Mouse (Mus musculus): ENCODE data around the gene Adra1d. TPM values are rescaled to one million over a fixed set of nuclear protein-coding genes. Genes with fewer than 3 reads are reported as not detected.

Adra1d gene
- 32.0 and 38.9 TPM in 2 replicates for polyA plus RNA-seq (2012; rRNA removed)

- H3K27ac ChIP-seq (ENCODE audit: insufficient read depth, low read length): peak within 1 kb of the TSS; percentile 76
- peaks cover 3% of the 10 kb centered on the region; the same call in 1 of the 2 replicates for H3K4me1 ChIP-seq (ENCODE audit: control insufficient read depth, insufficient read depth, low read length)
- TF ChIP-seq POLR2A (IDR thresholded peaks at IDR 0.05; ENCODE audit: extremely low read depth, insufficient read depth, low read length): no peak
- no peak for TF ChIP-seq CTCF (IDR thresholded peaks at IDR 0.05; ENCODE audit: extremely low read depth, insufficient read depth, low read length)
- peak within 1 kb of the TSS; percentile 52 for H3K4me3 ChIP-seq (ENCODE audit: insufficient read depth, low read length)
Observed at GRCm38 (mm10) chr2:131561891-131562585, at the start of gene Adra1d. Gene Adra1d, minus strand, starts transcription at chr2:131562283.

GRCm38 (mm10) chr2:131601881-131602280 is 39.8 kb upstream of the Adra1d start:
- TF ChIP-seq CTCF (IDR thresholded peaks at IDR 0.05; ENCODE audit: extremely low read depth, insufficient read depth, low read length): no peak
- TF ChIP-seq POLR2A (IDR thresholded peaks at IDR 0.05; ENCODE audit: extremely low read depth, insufficient read depth, low read length): no peak
- Histone ChIP-seq H3K4me1 (ENCODE audit: control insufficient read depth, insufficient read depth, low read length) (no peaks in the 10 kb centered on the region), H3K4me3 (ENCODE audit: insufficient read depth, low read length) (no peak overlapping the region), H3K27ac (ENCODE audit: insufficient read depth, low read length) (no peak overlapping the region)

GRCm38 (mm10) chr2:131594871-131595270 is 32.8 kb upstream of the Adra1d start:
- H3K4me3 ChIP-seq (ENCODE audit: insufficient read depth, low read length): no peak overlapping the region
- no peak for TF ChIP-seq POLR2A (IDR thresholded peaks at IDR 0.05; ENCODE audit: extremely low read depth, insufficient read depth, low read length)
- TF ChIP-seq CTCF (IDR thresholded peaks at IDR 0.05; ENCODE audit: extremely low read depth, insufficient read depth, low read length): no peak
- H3K4me1 ChIP-seq (ENCODE audit: control insufficient read depth, insufficient read depth, low read length): no peaks in the 10 kb centered on the region

GRCm38 (mm10) chr2:131587521-131587920 is 25.4 kb upstream of the Adra1d start:
- TF ChIP-seq CTCF (IDR thresholded peaks at IDR 0.05; ENCODE audit: extremely low read depth, insufficient read depth, low read length) (no peak), POLR2A (IDR thresholded peaks at IDR 0.05; ENCODE audit: extremely low read depth, insufficient read depth, low read length) (no peak)
- no peaks in the 10 kb centered on the region for H3K4me1 ChIP-seq (ENCODE audit: control insufficient read depth, insufficient read depth, low read length)
- H3K27ac ChIP-seq (ENCODE audit: insufficient read depth, low read length): no peak overlapping the region
- H3K4me3 ChIP-seq (ENCODE audit: insufficient read depth, low read length): no peak overlapping the region

More at GRCm38 (mm10) chr2:131594871-131595270, 32.8 kb upstream of the Adra1d start:
- H3K27ac ChIP-seq (ENCODE audit: insufficient read depth, low read length): no peak overlapping the region

DNA sequence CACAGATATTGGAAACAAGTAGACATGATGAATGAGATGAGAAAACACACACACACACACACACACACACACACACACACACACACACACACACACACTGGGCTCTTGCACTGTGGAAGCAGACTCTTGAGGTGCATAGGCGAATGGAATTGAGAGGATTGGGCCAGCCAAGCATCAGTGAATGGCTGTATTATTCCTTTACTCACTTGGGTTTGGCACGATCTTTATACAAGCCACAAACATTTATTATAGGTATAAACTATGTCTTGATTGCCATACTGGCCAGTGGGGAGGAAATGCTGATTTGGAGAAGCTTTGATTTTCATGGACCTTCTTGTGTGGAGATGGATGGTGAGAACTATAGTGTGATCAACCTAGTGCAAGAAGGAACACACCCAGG is 19.4 kb upstream of the Adra1d start:
- no peak for TF ChIP-seq POLR2A (IDR thresholded peaks at IDR 0.05; ENCODE audit: extremely low read depth, insufficient read depth, low read length)
- no peak for TF ChIP-seq CTCF (IDR thresholded peaks at IDR 0.05; ENCODE audit: extremely low read depth, insufficient read depth, low read length)
- Histone ChIP-seq H3K4me1 (ENCODE audit: control insufficient read depth, insufficient read depth, low read length) (no peaks in the 10 kb centered on the region), H3K4me3 (ENCODE audit: insufficient read depth, low read length) (no peak overlapping the region), H3K27ac (ENCODE audit: insufficient read depth, low read length) (no peak overlapping the region)

DNA sequence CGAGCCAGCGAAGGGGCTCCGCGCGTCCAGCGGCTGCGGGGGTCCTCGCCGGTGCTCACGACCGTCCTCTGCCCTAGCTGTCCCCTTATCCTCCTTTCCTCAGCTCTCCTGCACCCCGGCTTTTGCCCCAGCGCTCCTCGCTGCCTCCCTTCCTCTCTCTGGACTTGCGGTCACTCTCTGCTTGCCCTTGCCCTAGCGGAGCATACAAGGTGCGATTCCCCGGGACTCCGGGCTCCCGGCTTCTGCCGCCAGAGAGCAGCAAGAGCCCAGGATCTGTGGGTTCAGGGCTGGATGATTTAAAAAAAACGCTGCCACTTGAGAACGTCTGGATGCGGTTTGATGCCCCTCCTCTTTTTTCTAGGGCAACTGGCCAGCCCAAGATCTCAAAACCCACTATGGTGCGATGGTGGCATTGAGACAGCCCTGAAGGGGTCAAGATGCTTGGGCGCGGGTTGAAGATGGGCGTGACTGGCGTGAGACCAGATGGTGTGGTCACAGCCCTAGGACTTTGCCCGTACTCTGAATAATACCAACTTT is 571 bp upstream of the Adra1d start:
- Histone ChIP-seq H3K4me1 (ENCODE audit: control insufficient read depth, insufficient read depth, low read length) (peaks cover 3% of the 10 kb centered on the region; the same call in 1 of the 2 replicates), H3K4me3 (ENCODE audit: insufficient read depth, low read length) (peak overlapping the region; percentile 52), H3K27ac (ENCODE audit: insufficient read depth, low read length) (no peak overlapping the region)
- peak; percentile 52 for TF ChIP-seq CTCF (IDR thresholded peaks at IDR 0.05; ENCODE audit: extremely low read depth, insufficient read depth, low read length)
- TF ChIP-seq POLR2A (IDR thresholded peaks at IDR 0.05; ENCODE audit: extremely low read depth, insufficient read depth, low read length): no peak

GRCm38 (mm10) chr2:131561344-131561870 is 676 bp downstream of the Adra1d start:
- peaks cover 3% of the 10 kb centered on the region; the same call in 1 of the 2 replicates for H3K4me1 ChIP-seq (ENCODE audit: control insufficient read depth, insufficient read depth, low read length)
- H3K27ac ChIP-seq (ENCODE audit: insufficient read depth, low read length): peak overlapping the region; percentile 76
- H3K4me3 ChIP-seq (ENCODE audit: insufficient read depth, low read length): peak overlapping the region; percentile 52
- TF ChIP-seq POLR2A (IDR thresholded peaks at IDR 0.05; ENCODE audit: extremely low read depth, insufficient read depth, low read length) (0 out of 2 replicates have a peak, but pooled peaks have one; percentile 8), CTCF (IDR thresholded peaks at IDR 0.05; ENCODE audit: extremely low read depth, insufficient read depth, low read length) (no peak)

DNA sequence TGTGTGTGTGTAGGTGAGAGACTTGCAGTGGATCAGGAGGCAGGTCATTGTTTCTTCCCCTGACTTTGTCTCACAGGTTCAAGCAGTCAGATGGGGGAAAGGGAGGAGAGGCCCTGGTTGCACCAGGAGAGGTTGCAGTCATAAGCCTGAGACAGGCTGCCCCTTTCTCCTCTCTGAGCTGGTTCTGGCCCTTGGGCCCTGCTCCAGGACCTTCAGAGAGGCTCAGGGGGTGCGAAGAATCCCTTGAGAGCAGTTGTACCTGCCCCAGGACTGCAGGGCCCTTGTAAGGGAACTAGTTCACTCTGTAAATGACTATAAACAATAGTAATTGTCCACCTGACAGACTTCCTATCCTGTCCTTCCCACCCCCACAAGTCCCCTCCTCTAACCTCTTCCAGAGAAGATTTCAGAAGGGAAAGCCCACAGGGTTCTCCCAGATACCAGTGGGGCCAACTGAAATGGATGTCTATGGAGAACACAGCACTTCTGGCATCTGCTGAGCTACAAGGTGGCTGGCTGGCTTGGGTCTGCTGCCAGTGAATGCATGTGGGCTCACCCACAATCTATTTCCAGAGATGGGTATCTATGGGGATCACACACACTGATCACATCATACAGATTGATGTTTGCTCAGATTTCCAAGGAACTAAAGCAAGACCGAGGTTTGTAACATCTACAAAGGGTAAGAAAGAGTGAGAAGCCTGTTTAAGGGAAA is 1.7 kb downstream of the Adra1d start:
- TF ChIP-seq CTCF (IDR thresholded peaks at IDR 0.05; ENCODE audit: extremely low read depth, insufficient read depth, low read length): no peak
- no peak for TF ChIP-seq POLR2A (IDR thresholded peaks at IDR 0.05; ENCODE audit: extremely low read depth, insufficient read depth, low read length)
- Histone ChIP-seq H3K27ac (ENCODE audit: insufficient read depth, low read length) (no peak overlapping the region; the same call in none of the 2 replicates), H3K4me1 (ENCODE audit: control insufficient read depth, insufficient read depth, low read length) (peaks cover 3% of the 10 kb centered on the region; the same call in 1 of the 2 replicates), H3K4me3 (ENCODE audit: insufficient read depth, low read length) (peak overlapping the region; percentile 52)

GRCm38 (mm10) chr2:131557896-131558295 is 4.2 kb downstream of the Adra1d start:
- Histone ChIP-seq H3K27ac (ENCODE audit: insufficient read depth, low read length) (no peak overlapping the region), H3K4me1 (ENCODE audit: control insufficient read depth, insufficient read depth, low read length) (peaks cover 3% of the 10 kb centered on the region; the same call in 1 of the 2 replicates), H3K4me3 (ENCODE audit: insufficient read depth, low read length) (peak overlapping the region; percentile 52; the same call in 1 of the 2 replicates)
- no peak for TF ChIP-seq POLR2A (IDR thresholded peaks at IDR 0.05; ENCODE audit: extremely low read depth, insufficient read depth, low read length)
